Mouse (Mus musculus): ENCODE measurements around the gene Nup107.

GRCm38 (mm10) chr10:117739648-117739948 lies 52.9 kb downstream of the Nup107 start:
- TF ChIP-seq POLR2A (IDR thresholded peaks at IDR 0.05; ENCODE audit: low read depth, low read length) (no peak), CTCF (conservative IDR thresholded peaks at IDR 0.05 in 1 of 2, IDR thresholded peaks at IDR 0.05 in 1 of 2; ENCODE audit: low read depth in 2 of 2, low read length in 2 of 2) (no peak), E2F4 (IDR thresholded peaks at IDR 0.05; ENCODE audit: insufficient replicate concordance, low read depth, low read length) (no peak), ZMIZ1 (IDR thresholded peaks at IDR 0.05; ENCODE audit: low read depth, low read length) (no peak), SMC3 (IDR thresholded peaks at IDR 0.05; ENCODE audit: low read depth, low read length) (no peak), MYC (IDR thresholded peaks at IDR 0.05; ENCODE audit: low read depth, low read length) (no peak), USF2 (conservative IDR thresholded peaks at IDR 0.05; ENCODE audit: low read depth, low read length) (no peak), ZC3H11A (IDR thresholded peaks at IDR 0.05; ENCODE audit: low read depth, low read length) (no peak), JUND (conservative IDR thresholded peaks at IDR 0.05; ENCODE audit: low read depth, low read length) (no peak), ELF1 (IDR thresholded peaks at IDR 0.05; ENCODE audit: low read depth, low read length) (no peak), HCFC1 (IDR thresholded peaks at IDR 0.05; ENCODE audit: low read depth, low read length) (no peak), EP300 (IDR thresholded peaks at IDR 0.05; ENCODE audit: low read length) (no peak)

All from CH12.LX (cell line).